Mouse (Mus musculus): Measurements from ENCODE around the gene Frmd4a. TPM values are rescaled to one million over a fixed set of nuclear protein-coding genes. Genes with fewer than 3 reads are reported as not detected.

Gene Frmd4a
- total RNA-seq, 2 experiments from 2014 or later: 45.7 to 52.5 TPM

DNA sequence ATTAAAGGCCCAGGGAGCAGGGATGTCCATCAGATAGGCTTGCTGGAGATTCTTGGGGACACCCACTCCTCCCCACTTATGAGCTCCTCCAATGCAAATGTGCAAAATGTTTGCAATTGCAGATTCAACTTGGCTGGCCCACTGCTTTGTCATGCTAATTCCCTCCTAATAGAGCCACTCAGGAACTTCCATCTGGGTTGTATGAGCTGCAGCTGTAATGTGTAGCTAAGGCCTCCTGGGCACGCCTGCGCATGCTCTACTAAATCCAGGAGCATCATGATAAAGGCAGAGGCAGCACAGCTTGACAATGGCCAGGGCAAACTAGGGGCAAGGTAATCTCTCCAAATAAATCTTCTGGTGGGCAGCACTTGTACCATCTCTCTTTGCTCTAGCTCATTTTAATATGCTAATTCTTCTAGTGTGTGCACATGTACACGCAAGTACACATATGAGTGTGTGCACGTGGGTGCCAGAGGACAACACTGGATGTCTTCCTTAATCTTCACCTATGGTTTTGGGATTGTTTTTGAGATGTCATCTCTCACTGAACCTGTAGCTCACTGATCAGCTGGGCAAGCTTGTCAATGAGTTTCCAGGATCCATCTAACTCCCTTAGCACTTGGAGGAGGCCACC lies 403.3 kb downstream of the Frmd4a start:
- no peak for DNase-seq

GRCm38 (mm10) chr2:4421757-4422156 lies 404.2 kb downstream of the Frmd4a start:
- peak; percentile 59 to 60 for DNase-seq
- intact Hi-C loops (cut with DNase I): no loop called here

More for the DNA sequence above, 403.3 kb downstream of the Frmd4a start:
- intact Hi-C loops (cut with DNase I): no loop called here

DNA sequence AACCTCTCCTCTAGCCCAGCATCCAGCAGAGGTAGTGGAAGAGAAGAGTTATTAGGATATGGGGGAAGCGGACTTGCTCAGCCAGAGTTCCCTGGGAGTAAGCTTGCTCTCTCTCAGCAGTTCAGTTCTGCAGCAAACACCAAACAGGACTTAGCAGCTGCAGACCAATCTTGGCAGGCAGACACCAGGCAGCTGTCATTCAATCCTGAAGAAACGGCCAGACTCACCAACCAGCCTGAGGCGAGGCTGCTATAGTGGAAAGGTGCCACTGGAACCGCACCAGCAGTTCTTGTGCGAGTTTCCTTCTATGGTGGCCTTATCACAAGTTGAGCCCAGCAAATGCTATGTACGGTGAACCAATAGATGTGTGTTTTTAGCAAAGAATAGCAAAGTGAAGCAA lies 406.4 kb downstream of the Frmd4a start:
- no peak for DNase-seq
- intact Hi-C loops (cut with DNase I): no loop called here

DNA sequence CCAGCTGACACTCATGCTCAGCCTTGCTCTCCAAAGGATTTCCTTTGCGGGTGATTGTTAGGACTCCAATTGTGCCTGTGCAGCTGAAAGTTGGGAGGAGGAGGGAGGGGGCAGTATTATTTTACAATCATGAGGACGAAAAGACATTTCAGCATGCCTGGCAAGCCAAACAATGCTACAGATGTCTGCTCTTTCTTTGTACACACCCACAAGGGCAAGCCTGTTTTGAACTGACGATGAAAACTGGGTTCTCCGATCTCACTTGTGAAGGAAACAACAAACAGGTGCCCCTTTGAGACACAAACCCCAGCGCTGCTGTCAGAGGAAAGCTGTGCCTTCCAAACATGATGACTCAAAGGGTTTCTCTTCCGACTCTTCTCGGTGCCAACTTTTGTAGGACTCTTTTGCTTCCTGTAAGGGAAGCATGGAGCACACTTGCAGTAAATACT lies 410.9 kb downstream of the Frmd4a start:
- intact Hi-C loops (cut with DNase I): no loop called here
- peak in 1 of 2 experiments; percentile 40 for DNase-seq

DNA sequence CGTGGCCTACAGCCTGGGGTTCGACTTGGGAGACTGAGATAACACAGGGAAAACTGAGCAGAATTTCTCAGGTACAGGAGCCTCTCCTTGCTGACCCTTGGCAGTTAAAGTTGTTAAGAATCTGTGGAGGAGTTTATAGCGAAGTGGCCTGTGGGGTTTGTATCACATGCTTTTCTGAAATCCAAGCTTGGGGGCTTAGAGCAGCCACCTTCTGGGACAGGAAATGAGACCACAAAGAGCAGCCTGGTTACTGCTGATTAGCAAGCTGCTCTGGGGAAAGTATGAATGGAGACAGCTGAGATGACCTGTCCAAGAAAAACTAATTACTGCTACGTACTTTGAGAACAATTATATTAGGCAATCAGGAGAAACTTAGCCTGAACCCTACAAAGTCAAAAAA lies 415.6 kb downstream of the Frmd4a start:
- no peak for DNase-seq
- intact Hi-C loops (cut with DNase I): no loop called here

GRCm38 (mm10) chr2:4435051-4435450 lies 417.5 kb downstream of the Frmd4a start:
- peak in 1 of 2 experiments; percentile 44 for DNase-seq

DNA sequence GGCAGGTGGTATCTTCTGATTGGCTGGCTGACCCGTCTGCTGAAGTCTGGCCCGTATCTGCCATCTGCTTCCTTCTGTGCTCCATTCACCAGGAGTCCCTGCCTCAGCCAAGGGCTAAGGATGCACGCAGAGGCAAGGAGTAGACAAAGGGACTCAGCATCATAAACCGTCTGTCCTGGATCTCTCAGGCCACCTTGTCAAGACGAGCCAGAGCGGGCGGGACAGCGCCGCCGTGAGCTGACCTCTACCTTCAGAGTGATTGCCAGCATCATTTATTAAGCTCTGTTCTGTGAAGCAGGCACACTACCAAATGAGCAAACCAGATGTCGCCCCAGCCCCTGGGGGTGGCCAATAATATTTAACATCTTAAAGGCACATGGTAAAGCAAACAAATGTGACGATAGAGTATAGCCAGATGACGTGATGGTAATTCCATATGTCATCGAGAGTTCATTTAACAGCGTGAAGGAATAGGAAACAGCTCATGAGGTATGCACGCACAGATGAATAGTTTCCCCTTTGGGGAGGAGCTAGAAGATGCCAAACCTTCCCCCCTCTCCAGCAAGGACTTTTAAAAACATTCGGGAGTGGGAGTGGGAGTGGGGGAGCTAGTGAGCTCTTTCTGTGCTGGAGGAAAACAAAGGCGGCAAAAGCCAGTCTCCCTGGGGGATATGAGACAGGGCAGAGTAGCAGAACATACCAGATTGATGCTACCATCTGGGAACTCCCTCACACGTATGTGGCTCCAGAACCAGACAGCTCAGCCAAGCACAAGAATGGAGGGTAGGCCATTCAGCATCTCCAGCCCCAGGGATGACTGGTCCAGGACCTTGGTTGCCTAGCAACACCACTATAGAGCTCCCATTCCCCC lies 419.1 kb downstream of the Frmd4a start:
- intact Hi-C loops (cut with DNase I): loop anchor here (5.0 kb wide), 1 partner anchor 34 kb away; no protein-coding TSS in a partner anchor

More at GRCm38 (mm10) chr2:4435051-4435450, 417.5 kb downstream of the Frmd4a start:
- intact Hi-C loops (cut with DNase I): loop anchor here (5.0 kb wide), 1 partner anchor 33 kb away; no protein-coding TSS in a partner anchor

DNA sequence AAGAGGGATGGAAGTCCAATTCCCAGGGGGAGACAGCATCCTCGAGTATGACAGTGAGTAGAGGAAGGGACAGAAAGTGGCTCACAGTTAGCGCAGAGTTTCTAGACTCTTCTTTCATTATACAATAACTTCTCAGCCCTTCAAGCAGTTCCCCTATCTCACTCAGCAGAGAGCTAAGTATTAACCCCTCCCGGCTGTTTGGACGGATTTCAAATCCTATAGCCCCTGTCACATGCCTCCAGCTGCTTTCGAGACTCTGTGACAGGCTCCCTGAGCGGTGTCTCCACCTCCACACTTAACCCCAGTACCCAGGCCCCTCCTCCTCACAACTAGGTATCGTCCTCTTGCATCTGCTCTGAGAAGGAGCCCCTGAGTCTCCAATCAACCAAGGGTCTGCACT lies 421.2 kb downstream of the Frmd4a start:
- DNase-seq: no peak
- intact Hi-C loops (cut with DNase I): loop anchor here (5.0 kb wide), 1 partner anchor 36 kb away; no protein-coding TSS in a partner anchor

More for the DNA sequence above, 419.1 kb downstream of the Frmd4a start:
- no peak for DNase-seq

DNA sequence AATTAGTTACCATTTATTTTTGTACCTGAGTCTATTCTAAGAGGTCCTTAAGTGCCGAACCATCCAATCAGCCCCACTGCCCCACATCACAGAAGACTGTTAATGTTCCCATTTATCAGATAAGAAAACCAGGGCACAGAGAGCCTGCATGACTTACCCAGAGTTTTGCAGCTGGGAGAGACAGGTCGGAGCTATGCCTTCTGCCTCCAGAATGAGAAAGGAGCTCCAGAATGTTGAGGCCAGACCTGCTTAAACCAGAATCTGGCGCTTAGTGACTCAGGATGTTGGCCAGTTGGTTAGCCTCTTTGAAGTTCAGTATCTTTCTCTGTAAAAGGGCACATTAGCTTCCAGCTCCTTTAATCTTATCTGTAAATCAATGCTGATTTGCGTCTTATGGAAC lies 422.4 kb downstream of the Frmd4a start:
- intact Hi-C loops (cut with DNase I): loop anchor here (5.0 kb wide), 1 partner anchor 38 kb away; no protein-coding TSS in a partner anchor
- no peak for DNase-seq

DNA sequence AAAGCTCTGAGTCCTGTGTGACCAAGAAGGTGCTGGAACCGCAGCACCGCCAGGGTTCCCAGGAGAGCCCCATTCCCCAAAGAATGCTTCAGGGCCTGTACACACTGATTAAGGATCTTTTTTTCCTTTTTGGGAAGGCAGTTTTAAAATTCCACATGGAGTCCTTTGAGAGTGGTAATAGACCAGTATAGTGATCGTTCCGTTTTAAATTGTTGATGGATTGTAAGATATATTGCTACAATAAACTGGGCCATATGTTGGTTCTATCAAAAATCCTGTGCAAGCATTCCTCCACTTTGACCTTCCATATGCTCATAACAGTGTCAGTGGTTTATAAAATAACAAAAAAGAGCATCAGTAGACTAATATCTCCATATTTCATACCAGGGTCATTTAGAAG lies 424.3 kb downstream of the Frmd4a start:
- no peak for DNase-seq
- intact Hi-C loops (cut with DNase I): no loop called here

- intact Hi-C loops (cut with DNase I): no loop called here
- DNase-seq: no peak
Measured at GRCm38 (mm10) chr2:4444740-4445139, 427.2 kb downstream of the Frmd4a start.

- DNase-seq: peak; percentile 84 to 85
- intact Hi-C loops (cut with DNase I): no loop called here
Measured at GRCm38 (mm10) chr2:4445629-4446400, 428.3 kb downstream of the Frmd4a start.

DNA sequence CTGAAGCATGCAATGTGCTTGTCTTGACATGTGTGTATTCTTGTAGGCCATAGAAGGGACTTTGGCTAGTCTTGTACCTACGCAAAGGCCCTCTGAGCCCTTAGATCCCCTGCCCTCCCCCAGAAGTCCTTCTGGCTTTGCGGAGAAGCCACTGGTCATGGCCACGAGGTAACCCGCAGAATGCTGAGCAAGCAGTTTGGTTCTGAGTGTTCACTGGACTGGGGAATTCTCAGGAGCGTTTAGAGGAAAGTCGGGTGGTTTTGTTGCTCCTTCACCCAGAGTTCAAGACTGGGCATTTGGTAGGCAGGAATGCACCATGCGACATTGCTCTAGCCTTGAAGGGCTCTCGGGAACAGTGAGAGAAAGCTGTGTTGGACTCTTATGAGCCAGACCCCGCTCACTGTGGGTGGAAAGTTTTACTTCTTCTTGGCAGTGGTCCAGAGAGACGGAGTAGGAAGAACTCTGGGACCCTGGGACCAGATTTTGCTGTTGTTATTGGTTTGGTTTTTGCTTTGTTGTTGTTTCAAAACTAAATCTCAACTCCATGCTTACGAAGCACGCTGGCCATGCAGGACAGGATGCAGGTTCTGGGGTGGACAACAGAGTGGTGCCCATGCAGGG lies 432.5 kb downstream of the Frmd4a start:
- DNase-seq: peak; percentile 53 to 56
- intact Hi-C loops (cut with DNase I): no loop called here

GRCm38 (mm10) chr2:4452590-4453400 lies 435.3 kb downstream of the Frmd4a start:
- intact Hi-C loops (cut with DNase I): no loop called here
- DNase-seq: peak; percentile 64 to 72

DNA sequence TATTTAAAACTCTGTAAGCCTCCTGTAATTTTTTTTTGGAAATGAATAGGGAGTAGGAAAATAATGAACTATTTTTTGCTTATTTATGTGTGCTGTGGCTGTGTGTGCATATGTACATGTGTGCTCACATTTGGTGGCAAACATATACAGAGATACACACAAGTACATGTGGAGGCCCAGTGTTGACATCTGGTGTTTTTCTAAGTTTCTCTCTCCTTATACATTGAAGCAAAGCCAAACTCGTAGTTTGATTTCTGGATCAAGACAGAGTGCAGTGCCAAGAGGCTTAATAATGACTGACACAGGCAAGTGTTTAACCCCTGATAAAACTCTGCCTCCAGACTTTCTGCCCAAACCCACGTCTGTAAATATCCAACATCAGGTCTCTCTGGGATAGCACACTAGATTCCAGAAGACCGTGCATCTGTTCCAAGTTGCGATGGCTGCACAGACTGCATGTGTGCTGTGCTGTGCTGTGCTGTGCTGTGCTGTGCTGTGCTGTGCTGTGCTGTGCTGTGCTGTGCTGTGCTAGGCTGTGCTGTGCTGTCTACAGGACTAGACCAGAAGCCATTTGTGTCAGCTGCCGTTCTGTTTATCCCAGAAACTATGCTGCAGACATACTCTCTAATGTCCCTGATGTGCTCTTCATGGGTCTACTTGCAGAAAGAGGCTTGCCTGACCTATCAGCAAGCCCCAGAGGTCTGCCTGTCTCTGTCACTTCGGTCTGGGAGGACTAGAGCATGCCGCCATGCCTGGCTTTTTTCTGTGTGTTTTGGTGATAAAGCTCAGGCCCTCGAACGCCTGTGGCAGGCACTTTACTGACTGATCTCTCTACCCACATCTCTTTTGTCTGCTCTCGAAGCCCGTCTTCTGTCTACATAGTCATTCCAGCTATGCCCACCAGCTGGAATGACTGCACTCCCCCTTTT lies 437.8 kb downstream of the Frmd4a start:
- intact Hi-C loops (cut with DNase I): no loop called here
- no peak for DNase-seq

DNA sequence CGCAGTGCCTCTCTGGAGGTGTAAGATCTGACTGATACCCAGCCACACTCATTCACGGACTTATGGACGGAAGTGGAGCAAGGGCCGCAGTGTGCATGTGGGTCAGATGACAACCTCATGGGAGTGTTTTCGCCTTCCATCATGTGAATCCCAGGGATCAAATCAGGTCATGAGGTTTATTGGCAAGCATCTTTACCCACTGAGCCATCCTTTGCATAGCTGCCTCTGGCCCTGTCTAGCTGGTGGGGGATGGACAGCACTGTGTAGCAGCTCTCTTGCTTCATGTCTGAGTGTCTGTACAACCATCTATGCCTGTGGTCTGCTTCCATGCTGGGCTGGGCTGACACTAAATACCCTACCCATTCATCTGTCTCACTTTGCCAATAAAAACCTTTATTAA lies 443.4 kb downstream of the Frmd4a start:
- intact Hi-C loops (cut with DNase I): no loop called here
- DNase-seq: peak; percentile 55 to 58

DNA sequence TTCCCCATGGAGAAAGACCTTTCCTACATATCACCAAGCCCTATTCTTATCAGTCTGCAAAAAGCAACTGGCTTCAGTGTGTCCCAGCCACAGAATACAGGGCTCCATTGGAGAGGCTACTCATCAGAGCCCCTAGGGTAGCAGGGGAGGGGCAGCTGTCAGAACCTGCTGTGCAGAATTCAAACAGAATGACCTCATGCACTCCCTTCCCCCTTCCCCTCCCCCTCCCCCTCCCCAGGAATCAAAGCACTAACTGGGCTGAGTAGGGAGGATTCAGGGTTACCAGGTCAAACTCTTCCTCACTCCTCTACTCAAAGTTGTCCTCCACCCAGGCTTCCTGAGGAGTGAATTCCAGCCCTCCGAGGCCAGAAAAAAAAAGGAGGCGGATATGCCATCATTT lies 444.0 kb downstream of the Frmd4a start:
- intact Hi-C loops (cut with DNase I): no loop called here
- DNase-seq: no peak

- DNase-seq: no peak
- intact Hi-C loops (cut with DNase I): no loop called here
Measured at GRCm38 (mm10) chr2:4462480-4462879, 445.0 kb downstream of the Frmd4a start.

Measured in heart, postnatal 10 days (tissue).